Mouse (Mus musculus) neural tube, embryonic 10.5 days (tissue): ENCODE measurements around the gene Ilkap.

Source experiments
- DNase-seq: peaks from one replicate; pipeline ENCODE4 v3.0.0-alpha.2; 2017; ENCODE audit warnings: low spot score; ENCODE audit errors: extremely low spot score

The Ilkap gene

GRCm38 (mm10) chr1:91414903-91415302 lies 16.3 kb upstream of the Ilkap start:
- DNase-seq = peak; percentile 35

- peak; percentile 86 for DNase-seq
Observed at GRCm38 (mm10) chr1:91413898-91414594, 15.4 kb upstream of the Ilkap start, which contains the start of gene Hes6. Gene Hes6 (minus strand): TSS chr1:91414038.

DNA sequence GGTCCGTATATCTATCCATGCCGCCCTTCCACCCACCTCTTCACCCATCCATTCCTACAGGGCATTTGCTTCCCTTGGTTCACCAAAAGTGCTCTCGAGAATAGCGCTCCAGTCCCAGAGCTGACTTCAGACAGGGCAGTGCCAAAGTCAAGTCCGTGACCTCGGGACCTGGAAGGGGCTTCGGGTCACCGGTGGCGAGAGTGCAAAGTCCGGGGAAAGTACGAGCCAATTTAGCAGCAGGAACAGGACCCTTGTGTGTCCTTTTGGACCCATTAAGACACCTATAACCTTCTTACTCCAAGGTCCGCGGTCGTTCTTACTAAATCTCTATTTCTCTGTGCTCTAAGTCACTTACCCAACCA lies 14.9 kb upstream of the Ilkap start:
- DNase-seq = no peak

DNA sequence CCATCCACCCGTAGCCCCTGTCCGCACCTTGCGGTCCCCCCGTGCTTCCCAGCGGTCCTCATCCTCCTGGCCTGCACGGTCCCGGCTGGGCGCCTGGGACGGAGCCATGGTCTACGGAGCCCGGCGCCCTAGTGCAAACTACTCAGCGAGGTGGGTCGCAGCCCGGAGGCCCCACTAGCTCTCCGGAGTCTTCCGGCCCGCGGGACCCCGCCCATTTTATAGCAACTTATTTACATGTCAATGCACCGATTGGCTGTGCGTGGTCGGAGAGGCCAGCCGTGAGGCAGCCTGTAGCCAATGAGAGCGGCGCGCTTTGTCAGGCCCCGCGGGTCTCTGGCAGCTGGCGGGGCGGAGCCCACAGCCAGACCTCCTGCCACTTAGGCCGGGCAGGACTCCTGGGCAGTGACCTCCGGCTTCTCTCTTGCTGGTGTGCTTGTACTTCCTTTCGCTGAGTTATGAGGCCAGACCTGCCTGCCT lies 14.5 kb upstream of the Ilkap start:
- DNase-seq = peak; percentile 95

GRCm38 (mm10) chr1:91412286-91413029 lies 13.8 kb upstream of the Ilkap start:
- DNase-seq = no peak

DNA sequence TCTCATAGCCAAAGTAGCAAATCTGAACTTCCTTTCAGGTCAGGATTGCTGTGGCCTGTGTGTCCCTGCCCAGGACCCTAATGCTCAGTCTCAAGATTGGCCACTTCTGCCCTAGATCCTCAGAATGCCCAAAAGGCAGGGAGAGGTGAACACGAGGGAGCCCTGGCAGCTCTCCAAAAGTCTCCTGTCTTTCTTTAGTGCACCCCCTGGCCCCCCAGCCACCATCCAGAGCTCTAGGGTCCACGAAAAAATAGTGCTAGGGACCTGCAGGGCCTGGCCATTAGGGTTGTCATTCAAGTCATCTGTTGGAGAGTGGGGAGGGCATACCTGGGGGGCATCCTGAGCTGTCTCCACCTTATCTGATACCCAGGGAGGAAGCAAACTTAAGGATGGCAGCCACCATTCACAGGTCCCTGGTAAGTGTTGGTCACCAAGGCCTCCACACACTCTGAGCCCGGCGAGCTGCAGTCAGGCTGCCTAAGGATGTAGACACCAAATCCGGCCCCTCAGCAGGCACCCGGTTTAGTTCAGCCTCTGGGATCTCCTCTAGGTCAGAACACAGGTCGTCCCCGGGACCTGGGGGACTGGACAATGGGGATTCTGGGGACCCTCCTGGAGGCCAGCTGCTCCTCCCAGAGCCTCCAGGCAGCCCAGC lies 13.1 kb upstream of the Ilkap start:
- DNase-seq = peak; percentile 22

- no peak for DNase-seq
Observed at GRCm38 (mm10) chr1:91407819-91408218, 9.2 kb upstream of the Ilkap start.

DNA sequence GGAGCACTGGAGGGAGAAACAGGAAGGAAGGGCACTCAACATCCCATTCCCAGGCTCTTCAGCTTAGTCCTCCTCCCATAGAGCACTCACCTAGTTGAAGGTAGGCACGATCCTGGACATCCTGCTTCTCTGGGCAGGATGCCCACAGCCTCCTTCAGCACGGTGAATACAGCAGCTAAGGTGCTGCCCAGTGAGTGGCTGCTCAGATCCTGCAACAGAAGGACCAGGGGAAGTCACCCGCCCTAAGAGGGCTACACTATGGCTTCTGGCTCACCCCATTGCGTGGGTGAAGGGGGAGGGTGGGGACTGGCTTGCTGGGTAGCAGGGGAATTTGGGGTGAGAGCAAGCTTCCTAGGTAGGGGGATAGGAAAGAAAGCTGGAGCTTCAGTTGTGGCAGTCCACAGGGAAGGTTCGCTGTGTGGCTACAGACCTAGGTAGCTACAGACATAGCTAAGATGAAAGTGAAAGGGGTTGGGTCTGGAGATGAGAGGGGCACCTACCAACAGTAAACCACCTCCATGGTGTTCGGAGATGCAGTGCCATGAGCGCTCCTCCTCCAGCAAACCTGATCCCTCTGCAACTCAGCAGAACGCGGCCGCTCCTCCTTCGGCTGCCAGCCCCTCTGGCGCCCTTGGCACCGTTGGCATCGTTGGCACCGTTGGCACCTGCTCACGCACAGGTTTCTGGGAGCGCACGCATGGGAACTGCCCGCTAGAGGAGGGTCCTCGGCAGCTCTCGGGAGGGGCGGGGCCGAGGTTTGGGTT lies 7.0 kb upstream of the Ilkap start:
- DNase-seq = no peak

GRCm38 (mm10) chr1:91404976-91405375 lies 6.4 kb upstream of the Ilkap start:
- DNase-seq = no peak

DNA sequence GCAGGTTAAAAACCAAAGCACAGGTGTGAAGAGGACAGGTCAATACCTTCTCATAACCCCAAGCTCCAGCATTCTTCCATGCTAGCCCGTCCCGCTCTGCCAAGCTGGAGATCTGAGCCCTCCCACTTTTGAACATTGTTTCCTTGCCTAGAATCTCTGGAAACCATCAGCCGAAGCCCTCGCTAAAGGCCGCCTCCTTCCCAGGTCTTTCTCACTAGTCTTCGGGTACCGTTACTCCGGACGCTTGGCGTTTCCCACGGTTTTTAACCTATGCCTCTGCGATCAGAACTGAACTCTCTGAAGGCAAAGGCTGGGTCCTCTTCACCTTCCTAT lies 722 bp downstream of the Ilkap start:
- DNase-seq = no peak

DNA sequence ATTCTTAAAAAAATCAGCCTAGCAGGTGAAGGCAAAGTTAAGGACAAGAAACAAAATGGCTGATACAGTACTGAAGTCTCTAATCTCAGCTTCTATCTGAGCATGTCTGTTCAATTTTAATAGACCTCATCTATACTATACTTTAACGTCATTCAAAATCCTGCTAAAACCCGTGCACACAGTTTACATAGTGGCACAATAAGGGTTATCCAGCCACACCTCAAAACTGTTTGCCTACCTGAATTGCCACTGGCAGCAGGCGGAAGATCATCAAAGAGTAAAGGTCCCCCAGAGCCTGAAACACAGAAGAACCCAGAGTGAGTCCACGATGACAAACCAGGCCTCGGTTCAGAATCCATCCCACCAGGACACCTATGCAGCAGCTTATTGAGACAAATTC lies 8.2 kb downstream of the Ilkap start:
- DNase-seq = no peak

GRCm38 (mm10) chr1:91381091-91381471 lies 17.5 kb downstream of the Ilkap start:
- DNase-seq = no peak

- peak; percentile 74 for DNase-seq
Observed at GRCm38 (mm10) chr1:91380453-91381090, 18.0 kb downstream of the Ilkap start.

DNA sequence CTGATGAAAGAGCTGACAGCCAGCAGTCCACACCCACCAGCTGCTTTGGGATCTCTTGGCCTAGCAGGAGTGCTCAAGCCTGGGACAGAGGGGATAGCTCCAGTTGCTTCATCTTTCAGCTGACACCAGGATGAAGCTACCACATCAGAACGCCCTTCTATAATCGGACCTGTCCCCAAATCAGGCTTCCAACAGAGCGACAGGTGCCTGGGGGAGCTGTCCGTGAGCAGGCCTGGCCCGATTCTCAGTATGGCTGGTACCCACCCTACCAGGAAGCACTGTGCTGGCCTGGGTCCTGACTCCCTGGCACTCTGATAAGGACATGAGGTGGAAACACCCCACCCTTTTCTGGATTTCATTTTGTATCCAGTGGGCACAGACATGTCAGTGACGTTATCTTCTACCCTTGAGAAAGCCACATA lies 25.2 kb downstream of the Ilkap start:
- no peak for DNase-seq

GRCm38 (mm10) chr1:91370055-91370454 lies 28.6 kb downstream of the Ilkap start:
- no peak for DNase-seq

DNA sequence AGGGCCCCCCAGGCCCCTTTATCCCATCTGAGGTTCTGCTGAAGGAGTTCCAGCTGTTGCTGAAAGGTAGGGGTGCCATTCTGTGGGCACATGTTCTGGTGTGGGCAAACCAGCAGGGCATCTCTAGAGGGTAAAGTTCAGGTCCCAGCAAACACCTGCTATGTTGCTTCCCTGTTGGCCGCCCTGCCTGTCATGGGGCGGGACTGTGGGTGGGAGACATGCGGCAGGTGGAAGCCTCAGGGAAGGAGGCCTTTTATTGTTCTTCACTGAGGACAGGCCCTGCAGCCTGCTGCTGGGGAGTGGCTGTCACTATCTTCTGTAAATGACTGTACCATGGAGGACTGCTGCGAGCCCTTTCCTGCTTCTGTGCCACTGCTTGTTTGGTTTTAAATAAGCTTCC lies 29.2 kb downstream of the Ilkap start:
- no peak for DNase-seq

- DNase-seq = no peak
Observed at GRCm38 (mm10) chr1:91367295-91367694, 31.3 kb downstream of the Ilkap start.

DNA sequence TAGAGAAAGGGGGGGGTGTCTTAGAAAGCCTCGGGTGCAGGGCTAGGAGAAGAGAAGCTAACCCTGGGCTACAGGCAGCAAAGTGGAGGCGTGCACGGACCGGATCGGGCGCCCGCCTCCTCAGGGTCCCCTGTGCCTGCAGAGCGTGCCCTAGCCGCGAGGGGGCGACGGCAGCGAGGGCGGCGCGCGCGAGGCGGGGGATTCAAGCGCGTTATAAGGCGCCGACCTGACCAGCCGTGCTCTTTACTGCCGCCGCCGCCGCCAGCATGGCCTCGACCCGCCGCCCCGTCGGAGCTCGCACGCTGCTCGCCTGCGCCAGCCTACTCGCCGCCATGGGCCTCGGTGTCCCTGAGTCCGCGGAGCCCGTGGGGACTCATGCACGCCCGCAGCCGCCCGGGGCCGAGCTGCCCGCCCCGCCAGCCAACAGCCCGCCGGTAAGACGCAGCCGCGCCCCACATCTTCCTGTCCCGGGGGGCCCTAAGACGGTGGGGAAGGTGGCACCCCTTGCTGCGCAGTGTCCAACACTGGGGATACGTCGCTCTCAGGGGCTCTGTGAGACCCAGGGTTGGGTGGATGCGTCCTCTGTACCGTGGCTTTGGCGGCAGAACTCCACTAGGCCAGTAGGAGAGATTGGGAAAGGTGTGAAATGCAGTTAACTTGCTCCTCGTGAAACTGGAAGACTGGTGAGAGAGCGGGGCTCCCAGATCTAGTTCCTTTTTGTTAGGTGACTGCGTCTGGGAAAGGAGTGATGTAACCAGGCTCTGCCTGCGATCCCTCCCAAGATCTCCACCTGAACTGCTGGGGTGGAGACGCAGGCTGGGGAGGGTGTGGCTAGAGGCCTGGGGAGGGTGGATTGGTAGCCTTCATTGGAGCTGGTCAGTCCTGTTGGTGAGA lies 32.2 kb downstream of the Ilkap start, which contains the start of gene Erfe:
TSS of gene Erfe (plus strand) at position 216 of the 894 bp plus-strand sequence.
- peak; percentile 79 for DNase-seq

DNA sequence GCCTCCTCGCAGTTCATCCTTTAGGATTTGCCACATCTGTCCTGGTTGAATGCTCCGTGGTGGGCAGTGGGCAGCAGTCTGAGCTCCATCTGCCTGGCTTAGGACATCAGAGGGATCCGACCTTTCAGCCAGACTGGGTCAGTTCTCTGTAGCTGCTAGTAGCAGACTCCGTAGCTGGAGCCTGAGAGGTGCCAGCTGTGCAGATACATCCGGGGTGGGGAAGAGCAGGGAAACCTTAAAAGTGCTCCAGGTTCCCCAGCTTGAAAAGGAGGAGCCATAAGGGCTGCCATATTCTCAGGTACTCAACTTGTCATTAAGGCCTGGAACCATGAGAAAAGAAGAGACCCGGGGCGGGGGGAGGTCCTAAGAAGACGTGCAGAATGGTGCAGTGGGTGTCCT lies 32.8 kb downstream of the Ilkap start:
- DNase-seq = no peak
